Mouse (Mus musculus): ENCODE measurements around the gene Olfr522. TPM values are rescaled to one million over a fixed set of nuclear protein-coding genes. Genes with fewer than 3 reads are reported as not detected.
A peak's percentile ranks its signal among the peaks of the same experiment; 100 is the strongest.
"Not testable (repeated sequence)": the region's sequence is repeated elsewhere in the genome, so short reads cannot be mapped to it uniquely, and the experiment has no call there.

Gene Olfr522
- polyA plus RNA-seq, 1 experiment: not detected

GRCm38 (mm10) chr7:140169386-140169785 lies 4.8 kb upstream of the Olfr522 start:
- no peak for DNase-seq (ENCODE audit: extremely low spot score in 1 of 2, low spot score in 1 of 2)

DNA sequence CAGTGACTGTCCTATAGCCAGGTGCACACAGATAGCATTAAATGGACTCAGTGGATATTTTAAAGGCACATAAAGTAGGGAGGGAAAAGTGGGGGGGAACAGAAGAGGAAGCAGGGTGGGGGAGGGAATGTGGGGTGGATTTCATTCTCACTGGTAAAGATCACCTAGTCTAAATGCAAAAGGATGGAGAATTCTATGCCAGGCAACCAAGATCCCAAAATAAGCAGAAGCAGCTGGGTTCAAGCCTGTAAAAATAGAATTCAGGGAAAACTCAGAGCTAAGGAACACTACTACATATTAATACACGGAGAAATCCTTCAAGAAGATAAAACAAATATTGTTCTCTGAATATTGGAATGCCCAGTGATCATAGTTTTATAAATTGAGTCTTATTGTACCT lies 3.4 kb upstream of the Olfr522 start:
- DNase-seq (ENCODE audit: extremely low spot score in 1 of 2, low spot score in 1 of 2): no peak

GRCm38 (mm10) chr7:140160363-140160762 lies 4.2 kb downstream of the Olfr522 start:
- no peak for DNase-seq (ENCODE audit: extremely low spot score in 1 of 2, low spot score in 1 of 2)

DNA sequence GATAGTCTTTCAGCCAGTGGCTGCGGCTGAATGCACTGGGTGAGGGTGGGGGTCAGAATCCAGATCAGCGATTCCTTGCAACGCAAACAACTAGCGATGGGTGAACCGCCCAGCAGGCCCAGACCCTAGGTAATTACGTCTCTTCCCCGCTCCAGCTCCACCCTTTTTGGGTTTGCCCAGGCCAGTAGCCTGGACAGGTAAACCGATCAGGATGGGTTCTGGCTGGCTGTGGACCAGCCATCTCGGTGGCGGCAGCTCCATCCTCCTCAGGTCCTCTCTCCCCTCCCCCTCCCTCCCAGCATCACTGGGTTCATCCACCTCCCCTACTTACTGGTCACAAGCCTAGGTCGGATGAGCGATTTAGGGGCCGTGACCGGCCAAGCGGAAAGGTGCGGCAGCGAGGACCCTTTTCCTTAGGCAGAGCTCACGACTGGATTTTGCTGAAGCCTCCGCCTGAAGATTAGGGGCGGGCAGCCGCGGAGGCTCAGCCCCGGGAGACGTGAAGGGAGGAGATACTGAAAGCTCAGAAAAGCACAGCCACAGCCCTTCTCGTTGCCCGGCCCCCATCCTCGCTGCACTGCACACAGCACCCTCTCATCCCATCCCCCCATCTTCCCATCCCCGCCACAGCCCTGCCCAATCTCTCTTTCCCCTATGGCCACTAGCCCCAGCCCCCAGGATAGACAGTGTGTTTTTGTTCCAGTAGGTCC lies 10.2 kb downstream of the Olfr522 start, which contains the start of gene Sprn:
Gene Sprn, minus strand, starts transcription at position 660 of the 710 bp plus-strand sequence.
- peak; percentile 62 to 86 for DNase-seq (ENCODE audit: extremely low spot score in 1 of 2, low spot score in 1 of 2)

DNA sequence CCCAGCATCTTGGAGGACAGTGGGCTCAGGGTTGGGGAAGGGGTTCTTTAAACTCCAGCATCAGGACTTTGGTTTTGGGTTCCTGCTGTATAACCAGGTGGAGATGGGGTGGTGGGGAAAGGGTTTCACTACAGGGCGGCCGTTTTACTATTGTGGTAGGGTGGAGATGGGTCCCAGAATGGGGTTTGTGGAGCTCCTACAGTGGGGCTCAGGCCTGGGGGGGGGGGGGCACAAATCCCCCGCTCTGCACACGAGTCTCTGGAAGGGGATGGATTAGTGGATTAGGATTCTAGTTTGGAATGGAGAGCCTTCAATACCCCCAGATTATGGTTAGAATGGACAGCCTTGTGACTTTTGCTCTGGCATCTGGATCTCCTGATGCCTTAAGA lies 10.7 kb downstream of the Olfr522 start:
- DNase-seq (ENCODE audit: extremely low spot score in 1 of 2, low spot score in 1 of 2): no peak

GRCm38 (mm10) chr7:140153383-140153782 lies 11.2 kb downstream of the Olfr522 start:
- DNase-seq (ENCODE audit: extremely low spot score in 1 of 2, low spot score in 1 of 2): peak in 1 of 2 experiments; percentile 68

- no peak for DNase-seq (ENCODE audit: extremely low spot score in 1 of 2, low spot score in 1 of 2)
Observed at GRCm38 (mm10) chr7:140144550-140144949, 20.0 kb downstream of the Olfr522 start.

DNA sequence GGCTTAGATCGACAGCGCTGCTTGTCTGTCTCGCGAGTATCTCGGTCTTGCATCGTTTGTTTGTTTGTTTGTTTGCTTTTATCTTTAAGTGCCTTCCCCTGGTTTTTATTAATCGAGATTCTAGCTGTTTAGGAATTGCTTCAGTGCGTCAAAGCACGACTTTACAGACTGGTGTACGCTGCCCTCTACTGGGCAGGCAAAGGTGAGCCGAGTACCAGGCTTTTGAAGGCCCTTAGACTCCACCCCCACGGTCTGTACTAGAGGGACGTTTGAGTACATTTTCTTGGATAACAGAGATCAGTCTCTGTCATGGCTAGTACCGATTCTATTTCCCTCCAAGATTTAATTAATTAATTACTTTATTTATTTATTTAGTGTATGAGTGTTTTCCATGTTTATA lies 23.2 kb downstream of the Olfr522 start:
- peak in 1 of 2 experiments; percentile 76 for DNase-seq (ENCODE audit: extremely low spot score in 1 of 2, low spot score in 1 of 2)

GRCm38 (mm10) chr7:140138021-140138310 lies 26.6 kb downstream of the Olfr522 start:
- DNase-seq (ENCODE audit: extremely low spot score in 1 of 2, low spot score in 1 of 2): no peak

GRCm38 (mm10) chr7:140137135-140138020 lies 27.2 kb downstream of the Olfr522 start, which contains the start of gene Mtg1:
TSS of gene Mtg1 (plus strand) at chr7:140137564.
- DNase-seq (ENCODE audit: extremely low spot score in 1 of 2, low spot score in 1 of 2): peak; percentile 88 to 99

- no peak for DNase-seq (ENCODE audit: extremely low spot score in 1 of 2, low spot score in 1 of 2)
Observed at GRCm38 (mm10) chr7:140135106-140135770, 29.3 kb downstream of the Olfr522 start.

DNA sequence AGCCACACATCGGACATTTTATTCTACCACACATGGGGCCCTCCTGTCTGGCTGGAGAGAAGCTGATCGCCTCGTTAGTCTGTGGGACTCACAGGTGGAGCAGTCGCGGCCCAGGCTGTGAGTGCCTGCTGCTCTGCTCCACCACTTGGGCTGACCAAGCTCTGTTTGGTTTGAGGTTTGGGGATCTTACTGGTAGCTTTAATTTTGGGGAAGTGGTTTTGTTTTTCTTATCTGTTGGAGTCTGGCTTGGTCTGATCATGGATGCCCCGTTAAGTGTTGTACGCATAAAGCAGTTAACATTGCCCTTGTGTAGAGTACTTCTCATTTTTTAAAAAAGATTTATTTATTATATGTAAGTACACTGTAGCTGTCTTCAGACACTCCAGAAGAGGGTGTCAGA lies 30.5 kb downstream of the Olfr522 start:
- not testable (repeated sequence) for DNase-seq (ENCODE audit: extremely low spot score in 1 of 2, low spot score in 1 of 2)

GRCm38 (mm10) chr7:140132184-140132583 lies 32.4 kb downstream of the Olfr522 start:
- not testable (repeated sequence) for DNase-seq (ENCODE audit: extremely low spot score in 1 of 2, low spot score in 1 of 2)

GRCm38 (mm10) chr7:140127911-140128310 lies 36.7 kb downstream of the Olfr522 start:
- DNase-seq (ENCODE audit: extremely low spot score in 1 of 2, low spot score in 1 of 2): no peak

GRCm38 (mm10) chr7:140126934-140127333 lies 37.6 kb downstream of the Olfr522 start:
- DNase-seq (ENCODE audit: extremely low spot score in 1 of 2, low spot score in 1 of 2): no peak

GRCm38 (mm10) chr7:140126022-140126350 lies 38.6 kb downstream of the Olfr522 start:
- no peak for DNase-seq (ENCODE audit: extremely low spot score in 1 of 2, low spot score in 1 of 2)

DNA sequence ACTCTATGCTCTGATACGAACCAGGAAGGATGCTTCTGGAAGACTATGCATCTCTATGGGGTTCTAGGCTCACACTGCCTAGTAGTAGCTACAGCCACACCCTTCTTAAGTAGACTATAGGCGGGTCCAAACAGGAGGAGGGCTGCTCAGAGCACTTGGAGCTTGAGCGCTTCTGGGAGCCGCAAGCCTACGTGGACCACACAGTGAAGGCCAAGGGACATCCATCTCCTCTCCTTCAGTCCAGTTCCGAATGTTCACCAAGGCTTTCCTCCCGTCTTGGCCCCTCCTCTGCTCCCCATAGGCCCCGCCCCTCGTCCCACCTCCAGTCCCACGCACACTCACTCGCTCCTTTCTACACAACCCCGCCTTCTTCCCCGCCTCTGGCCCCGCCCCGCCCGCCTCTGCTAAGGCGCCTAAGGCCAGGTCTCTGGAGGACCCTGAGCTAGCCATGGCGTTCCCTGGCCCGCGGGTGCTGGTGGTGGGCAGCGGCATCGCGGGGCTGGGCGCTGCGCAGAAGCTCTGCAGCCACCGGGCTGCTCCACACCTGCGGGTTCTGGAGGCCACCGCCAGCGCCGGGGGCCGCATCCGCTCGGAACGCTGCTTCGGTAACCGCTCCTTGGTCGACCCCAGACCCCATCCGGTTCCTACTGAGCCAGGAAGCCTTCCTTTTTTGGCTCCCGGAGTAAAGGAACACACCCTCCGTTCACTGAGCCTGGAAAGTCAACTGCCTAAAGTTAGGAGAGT lies 39.1 kb downstream of the Olfr522 start:
- DNase-seq (ENCODE audit: extremely low spot score in 1 of 2, low spot score in 1 of 2): peak; percentile 77 to 88

DNA sequence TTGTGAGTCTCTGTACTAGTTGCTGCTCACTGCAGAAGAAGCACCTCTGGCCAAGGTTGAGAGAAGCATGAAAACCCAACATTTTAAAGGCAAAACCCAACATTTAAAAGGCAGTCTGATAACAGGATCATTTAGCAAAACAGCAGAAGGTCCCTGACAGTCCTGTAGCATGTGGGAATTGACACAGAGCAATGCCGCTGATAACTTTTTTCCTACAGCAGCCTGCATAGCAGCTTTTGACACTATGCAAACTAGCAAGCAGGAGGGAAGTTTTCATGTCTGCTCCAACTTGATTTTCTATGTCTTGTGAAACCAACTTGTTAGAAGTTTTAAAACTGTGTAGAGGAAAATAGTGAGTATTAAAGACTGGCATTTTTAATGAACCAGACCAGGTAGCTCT lies 40.2 kb downstream of the Olfr522 start:
- DNase-seq (ENCODE audit: extremely low spot score in 1 of 2, low spot score in 1 of 2): no peak

GRCm38 (mm10) chr7:140122765-140123164 lies 41.8 kb downstream of the Olfr522 start:
- no peak for DNase-seq (ENCODE audit: extremely low spot score in 1 of 2, low spot score in 1 of 2)

DNA sequence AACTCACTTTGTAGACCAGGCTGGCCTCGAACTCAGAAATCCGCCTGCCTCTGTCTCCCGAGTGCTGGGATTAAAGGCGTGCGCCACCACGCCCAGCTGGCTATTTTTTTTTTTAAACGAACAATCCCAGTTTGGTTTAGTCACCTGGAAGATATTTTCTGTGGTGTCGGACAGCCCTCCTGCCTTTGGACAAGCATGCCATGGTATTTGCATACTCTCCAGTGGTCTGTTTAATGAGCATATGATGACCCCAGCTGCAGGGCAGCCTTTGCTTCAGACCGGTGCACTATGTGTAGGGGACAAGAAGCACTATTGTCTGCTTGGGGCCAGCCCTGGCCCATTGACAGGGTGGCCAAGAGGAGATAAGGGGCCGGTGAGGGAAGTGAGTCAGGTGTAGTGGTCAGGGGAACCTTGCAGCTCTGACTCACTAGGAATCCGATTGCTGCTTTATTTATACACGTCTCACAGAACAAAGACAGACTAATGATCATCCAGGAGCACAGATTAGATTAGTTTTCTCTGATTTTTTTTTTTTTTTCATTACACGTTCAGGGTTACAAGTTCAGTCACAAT lies 43.1 kb downstream of the Olfr522 start:
- DNase-seq (ENCODE audit: extremely low spot score in 1 of 2, low spot score in 1 of 2): no peak
